Mouse (Mus musculus): ENCODE measurements around the gene Klhl42.

The Klhl42 gene

DNA sequence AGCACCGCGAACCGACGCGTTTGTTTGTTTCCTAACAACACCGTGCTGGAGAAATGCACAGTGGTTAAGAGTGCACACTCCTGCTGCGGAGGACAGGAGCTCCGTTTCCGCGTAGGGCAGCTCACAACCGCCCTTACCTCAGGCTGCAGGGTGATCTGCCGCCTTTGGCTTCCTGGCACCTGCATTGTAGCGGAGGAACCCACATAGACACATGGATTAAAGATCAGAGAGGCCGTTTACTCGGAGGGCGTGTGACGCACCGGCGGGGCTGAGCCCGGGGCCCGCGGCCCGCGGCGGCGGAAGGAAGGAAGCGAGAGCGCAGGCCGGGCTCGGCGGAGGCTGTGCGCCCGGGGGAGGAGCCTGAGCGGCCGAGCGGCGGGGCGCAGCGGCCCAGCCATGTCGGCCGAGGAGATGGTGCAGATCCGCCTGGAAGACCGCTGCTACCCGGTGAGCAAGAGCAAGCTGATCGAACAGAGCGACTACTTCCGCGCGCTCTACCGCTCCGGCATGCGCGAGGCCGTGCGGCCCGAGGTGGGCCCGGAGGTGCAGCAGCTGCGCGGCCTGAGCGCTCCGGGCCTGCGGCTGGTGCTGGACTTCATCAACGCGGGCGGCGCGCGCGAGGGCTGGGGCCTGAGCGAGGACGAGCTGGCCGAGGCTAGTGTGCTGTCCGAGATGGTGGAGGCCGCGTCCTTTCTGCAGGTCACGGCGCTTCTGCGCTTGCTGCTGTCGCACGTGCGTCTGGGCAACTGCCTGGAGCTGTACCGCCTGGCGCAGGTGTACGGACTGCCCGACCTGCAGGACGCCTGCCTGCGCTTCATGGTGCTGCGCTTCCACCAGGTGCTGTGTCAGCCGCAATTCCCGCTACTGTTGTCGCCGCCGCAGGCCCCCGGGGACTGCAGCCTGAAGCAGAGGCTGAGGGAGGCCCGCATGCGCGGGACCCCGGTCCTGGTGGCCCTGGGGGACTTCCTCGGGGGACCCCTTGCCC is at the start of gene Klhl42:
Klhl42 (plus strand) TSS at position 244 of the 985 bp plus-strand sequence.
- DNase-seq (ENCODE audit: low read depth, low spot score), result peak; percentile 76

- DNase-seq (ENCODE audit: low read depth, low spot score), result peak; percentile 93
These were observed 48.6 kb upstream of the Klhl42 start, which contains the start of gene Mrps35 for GRCm38 (mm10) chr6:147042291-147043290. TSS of gene Mrps35 (plus strand) at chr6:147042764.

DNA sequence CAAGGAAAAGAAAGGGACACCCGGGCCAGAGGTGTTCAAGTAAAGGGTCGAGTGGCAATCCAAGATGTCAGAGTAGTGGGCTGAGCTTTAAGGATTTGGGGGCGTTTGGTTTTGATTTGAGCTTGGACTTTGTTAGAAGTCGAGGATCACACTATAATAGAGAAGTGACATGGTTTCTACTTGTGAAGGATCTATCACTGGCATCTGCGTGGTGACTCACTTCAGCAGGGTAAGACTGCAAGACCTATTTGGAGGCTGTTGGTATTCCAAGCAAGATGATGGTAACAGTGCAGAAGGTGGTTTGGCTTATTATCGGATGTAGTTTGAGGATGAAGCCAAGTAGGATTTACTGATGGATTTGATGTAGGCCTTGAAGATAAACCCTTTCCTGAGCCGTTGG is 47.5 kb upstream of the Klhl42 start:
- no peak for DNase-seq (ENCODE audit: low read depth, low spot score)

GRCm38 (mm10) chr6:147049239-147049805 is 41.9 kb upstream of the Klhl42 start:
- DNase-seq (ENCODE audit: low read depth, low spot score), result no peak

DNA sequence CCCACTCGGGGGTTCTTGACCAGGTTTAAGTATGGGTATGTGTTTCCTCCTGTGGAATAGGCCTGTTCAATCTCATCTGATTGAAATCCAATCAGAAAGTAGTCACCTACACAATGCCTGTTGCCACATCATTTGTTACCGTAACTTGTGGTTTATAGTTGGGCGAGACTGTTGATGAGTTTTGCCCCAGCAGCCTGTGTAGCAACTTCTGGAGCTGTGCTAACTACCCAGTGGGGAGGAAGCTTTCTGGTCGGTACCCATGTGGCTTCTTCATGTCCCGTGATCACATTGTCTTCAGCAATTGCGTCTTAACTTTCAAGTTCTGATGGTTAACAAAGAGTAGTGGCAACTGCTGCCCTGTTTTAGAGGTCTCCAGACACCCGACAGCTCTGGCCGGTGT is 39.5 kb upstream of the Klhl42 start:
- no peak for DNase-seq (ENCODE audit: low read depth, low spot score)

DNA sequence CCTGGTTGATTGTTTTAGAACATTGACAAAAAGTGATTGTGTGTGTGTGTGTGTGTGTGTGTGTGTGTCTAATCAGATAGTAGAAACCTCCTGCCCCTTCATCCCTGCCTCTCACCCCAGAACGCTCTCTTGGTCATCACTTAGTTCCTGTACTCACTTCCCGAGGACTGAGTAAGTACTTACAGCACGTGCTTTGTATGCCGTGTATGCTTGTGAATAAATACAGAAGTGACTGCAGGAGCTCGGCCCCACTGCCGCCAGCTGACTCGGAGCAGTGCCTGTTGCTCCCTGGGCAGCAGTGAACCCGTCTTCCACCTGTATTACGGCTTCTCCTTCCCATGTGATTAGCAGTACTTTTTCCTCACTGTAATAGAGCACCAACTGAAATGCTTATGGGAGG is 38.7 kb upstream of the Klhl42 start:
- DNase-seq (ENCODE audit: low read depth, low spot score), result no peak

DNA sequence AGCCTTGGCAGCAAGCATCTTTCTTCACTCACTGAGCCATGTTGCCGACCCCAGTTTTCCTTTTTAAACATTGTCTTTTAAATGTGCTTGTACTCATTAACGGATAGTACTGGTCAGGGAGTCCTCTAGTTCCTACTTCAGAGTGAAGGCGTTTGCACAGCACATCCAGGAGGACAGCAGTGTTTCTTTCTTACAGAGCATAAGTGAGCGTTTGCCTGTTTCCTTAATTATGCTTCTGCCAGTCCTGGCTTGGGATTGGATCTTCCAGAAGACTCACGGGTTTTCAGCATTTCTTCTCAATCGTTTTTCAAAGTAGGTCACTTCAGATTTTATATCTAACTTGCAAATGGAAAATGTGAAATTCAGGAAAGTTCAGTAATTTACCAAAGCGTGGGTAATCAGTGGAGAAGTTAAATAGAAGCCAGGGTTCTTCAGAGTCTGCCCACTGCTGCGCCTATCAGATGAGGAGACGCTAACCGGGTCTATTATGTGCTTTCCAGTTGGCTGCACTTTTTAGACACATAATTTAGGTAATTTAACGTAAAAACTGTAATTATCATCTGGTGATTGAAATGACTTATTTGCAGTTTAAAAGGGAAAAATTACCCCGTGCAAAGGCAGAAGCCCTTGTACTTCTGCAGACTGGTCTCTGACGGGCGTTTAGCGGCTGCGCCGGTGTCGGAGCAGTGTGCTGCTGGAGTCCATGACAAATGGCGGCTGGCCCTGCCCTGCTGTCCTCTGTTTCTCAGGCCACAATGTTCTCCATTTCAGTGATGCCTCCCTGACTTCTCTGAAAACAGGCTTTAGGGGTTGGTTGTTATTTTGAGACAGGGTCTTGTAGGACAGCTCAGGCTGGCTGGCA is 37.2 kb upstream of the Klhl42 start:
- no peak for DNase-seq (ENCODE audit: low read depth, low spot score)

- DNase-seq (ENCODE audit: low read depth, low spot score), result no peak
These were observed 35.7 kb upstream of the Klhl42 start for GRCm38 (mm10) chr6:147055374-147055977.

DNA sequence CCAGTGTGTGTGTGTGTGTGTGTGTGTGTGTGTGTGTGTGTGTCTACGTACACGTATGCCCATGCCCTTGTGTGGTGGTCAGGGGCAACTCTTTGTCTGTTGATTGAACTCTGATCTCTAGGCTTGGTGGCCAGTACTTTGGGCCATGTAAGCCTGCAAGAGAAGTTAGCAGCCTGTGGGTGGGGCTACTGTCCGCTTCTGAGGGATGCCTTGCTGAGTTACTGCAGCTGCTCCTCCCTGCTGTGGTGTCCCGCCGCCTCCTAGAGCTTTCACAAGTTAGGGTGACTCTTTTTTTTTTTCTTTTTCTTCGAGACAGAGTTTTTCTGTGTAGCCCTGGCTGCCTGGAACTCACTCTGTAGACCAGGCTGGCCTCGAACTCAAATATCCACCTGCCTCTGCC is 31.9 kb upstream of the Klhl42 start:
- no peak for DNase-seq (ENCODE audit: low read depth, low spot score)

- no peak for DNase-seq (ENCODE audit: low read depth, low spot score)
These were observed 29.5 kb upstream of the Klhl42 start for GRCm38 (mm10) chr6:147061630-147062029.

DNA sequence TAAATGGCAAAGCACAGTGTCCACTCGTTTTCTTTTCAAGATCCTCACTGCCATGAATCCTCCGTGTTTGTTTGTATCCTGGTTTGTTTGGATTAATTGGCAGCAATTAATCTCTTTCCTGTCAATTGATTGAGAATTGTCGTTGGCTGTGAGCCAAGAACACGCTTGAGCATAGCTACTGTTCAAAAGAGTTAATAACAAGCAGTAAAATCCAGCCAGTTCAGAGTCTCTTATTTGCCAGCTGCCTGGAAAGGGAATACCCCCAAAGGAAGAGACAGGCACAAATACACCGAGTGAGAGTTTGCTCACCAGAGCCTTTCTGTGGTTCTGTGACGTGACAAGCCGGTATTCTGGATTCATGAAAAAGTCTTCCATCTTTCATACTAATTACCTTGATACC is 29.1 kb upstream of the Klhl42 start:
- DNase-seq (ENCODE audit: low read depth, low spot score), result no peak

DNA sequence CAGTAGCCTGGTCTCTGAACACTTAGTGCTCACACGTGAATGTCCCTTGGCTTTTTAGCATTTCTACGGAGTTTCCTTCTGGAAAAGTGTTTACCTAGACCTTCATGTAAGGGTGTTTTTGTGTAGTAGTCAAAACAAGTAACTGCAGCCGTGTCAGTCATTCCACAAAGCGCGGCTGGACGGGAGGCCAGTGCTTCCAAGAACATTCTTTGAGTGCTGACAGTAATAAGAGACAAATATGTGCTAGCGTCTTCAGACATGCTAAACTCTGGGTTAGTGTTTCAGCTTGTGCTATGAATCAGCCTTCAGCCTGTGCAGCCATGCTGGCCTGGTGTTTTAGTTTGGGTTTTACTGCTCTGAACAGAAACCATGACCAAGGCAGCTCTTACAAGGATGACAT is 28.5 kb upstream of the Klhl42 start:
- no peak for DNase-seq (ENCODE audit: low read depth, low spot score)

DNA sequence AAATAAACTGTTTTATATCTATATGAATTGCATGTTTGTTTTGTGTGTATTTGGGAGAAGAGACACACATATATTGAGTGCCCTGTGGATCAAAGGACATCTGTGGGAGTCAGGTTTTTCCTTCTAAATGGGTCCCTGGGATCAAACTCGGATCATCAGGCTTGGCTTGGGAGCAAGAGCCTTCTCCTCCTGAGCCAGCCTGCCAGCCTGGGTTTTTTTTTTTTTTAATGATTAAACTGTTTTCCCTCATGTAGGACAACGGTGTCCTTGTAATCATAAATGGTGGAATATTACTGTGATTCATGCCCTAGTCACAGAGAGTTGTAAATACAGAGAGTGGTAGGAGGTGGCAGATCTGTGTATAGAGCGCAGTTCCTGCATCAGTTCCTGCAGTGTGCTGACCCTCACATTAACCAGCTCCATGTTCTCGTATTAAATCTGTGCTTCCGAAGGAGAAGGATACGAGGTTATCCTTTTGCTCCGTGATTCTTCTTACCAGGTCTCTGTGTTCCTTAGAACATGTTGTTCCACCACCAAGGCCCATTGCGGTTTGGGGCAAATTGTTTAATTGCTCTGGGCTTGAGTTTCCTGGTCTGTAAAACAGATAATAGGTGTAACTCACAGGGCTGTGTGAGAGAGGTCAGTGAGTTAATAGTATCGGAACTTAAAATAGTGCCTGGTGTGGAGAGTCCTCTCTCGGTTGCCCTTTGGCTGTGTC is 26.8 kb upstream of the Klhl42 start:
- no peak for DNase-seq (ENCODE audit: low read depth, low spot score)

DNA sequence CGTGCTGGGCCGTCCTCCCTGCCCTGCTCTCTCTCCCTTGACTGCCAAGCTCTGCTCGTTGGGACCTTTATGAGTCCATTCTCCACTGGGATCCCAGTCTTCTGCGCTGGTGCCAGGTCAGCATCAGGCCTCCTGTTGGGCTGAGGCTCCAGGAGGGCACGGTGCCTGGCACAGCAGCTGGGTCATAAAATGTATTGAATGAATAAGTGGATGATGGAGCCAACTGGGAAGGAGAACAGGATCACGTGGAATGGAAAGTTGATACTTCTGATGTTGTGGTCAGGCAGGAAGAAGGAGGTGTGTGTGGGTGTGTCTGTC is 26.3 kb upstream of the Klhl42 start:
- DNase-seq (ENCODE audit: low read depth, low spot score), result no peak

DNA sequence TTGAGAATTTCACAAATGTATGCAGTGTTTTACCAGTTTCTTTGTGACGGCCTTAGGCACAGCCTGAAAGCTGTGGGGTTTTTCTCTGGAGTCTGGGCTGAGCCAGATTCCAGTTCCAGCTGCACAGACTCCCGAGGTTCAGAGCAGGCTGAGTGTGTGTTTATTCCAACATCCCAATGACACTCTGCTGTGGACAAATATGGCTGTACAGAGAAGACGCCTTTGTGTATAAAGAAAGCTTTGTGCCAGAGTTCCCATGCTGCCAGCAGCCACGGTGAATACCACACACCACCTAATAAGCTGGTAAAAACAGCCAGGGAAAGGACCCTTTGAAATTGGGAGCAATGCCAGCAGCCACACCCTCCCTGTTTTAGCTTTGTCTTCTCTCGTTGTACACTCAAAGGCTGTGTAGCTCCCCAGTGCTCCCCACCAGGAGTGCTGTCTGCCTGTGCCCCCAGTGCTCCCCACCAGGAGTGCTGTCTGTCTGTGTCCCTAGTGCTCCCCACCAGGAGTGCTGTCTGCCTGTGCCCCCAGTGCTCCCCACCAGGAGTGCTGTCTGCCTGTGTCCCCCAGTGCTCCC is 15.3 kb upstream of the Klhl42 start:
- DNase-seq (ENCODE audit: low read depth, low spot score), result no peak

- peak; percentile 93 for DNase-seq (ENCODE audit: low read depth, low spot score)
These were observed 14.3 kb upstream of the Klhl42 start for GRCm38 (mm10) chr6:147076878-147077277.

GRCm38 (mm10) chr6:147079919-147080318 is 11.3 kb upstream of the Klhl42 start:
- DNase-seq (ENCODE audit: low read depth, low spot score), result peak; percentile 56

DNA sequence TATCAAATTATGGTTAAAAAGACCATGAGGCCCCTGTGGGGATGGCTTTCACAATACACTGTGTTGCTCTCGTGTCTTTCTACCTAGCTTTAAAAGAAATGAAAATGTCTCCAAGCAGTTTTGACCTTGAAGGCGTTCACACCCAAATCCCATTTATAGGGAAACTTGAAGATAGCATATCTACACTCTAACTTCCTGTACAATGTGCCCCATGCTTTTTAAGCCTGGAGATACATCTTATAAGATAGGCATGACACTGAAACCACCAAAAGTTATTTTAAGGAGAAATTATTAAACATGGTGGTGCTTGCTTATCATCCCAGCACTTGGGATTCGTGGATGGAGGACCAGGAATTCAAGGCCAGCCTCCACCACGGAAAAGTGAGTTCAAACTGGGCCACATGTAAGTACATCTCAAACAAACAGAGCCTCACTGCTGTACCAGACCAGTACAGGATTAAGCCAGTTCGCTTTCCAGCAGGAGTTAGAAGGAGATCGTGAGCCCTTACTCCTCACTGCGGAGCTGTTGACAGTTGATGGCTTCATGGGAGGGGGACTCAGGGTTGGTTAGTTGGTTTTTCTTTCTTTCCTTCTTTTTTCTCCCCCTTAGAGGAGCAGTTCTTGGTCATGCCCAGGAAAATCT is 5.7 kb upstream of the Klhl42 start:
- no peak for DNase-seq (ENCODE audit: low read depth, low spot score)
